Mouse (Mus musculus): Measurements from ENCODE around the gene Elmsan1.

GRCm38 (mm10) chr12:84158156-84158555, 60.5 kb downstream of the Elmsan1 start:
- TF ChIP-seq CTCF (conservative IDR thresholded peaks at IDR 0.05 in 1 of 2, IDR thresholded peaks at IDR 0.05 in 1 of 2; ENCODE audit: low read depth in 2 of 2, low read length in 2 of 2) (no peak), HCFC1 (IDR thresholded peaks at IDR 0.05; ENCODE audit: low read depth, low read length) (no peak), EP300 (IDR thresholded peaks at IDR 0.05; ENCODE audit: low read length) (no peak), MXI1 (IDR thresholded peaks at IDR 0.05; ENCODE audit: low read depth, low read length) (no peak), RAD21 (IDR thresholded peaks at IDR 0.05; ENCODE audit: low read depth, low read length) (no peak), POLR2A (IDR thresholded peaks at IDR 0.05; ENCODE audit: low read depth, low read length) (no peak), SMC3 (IDR thresholded peaks at IDR 0.05; ENCODE audit: low read depth, low read length) (no peak), ELF1 (IDR thresholded peaks at IDR 0.05; ENCODE audit: low read depth, low read length) (no peak), USF1 (IDR thresholded peaks at IDR 0.05; ENCODE audit: low read depth, low read length) (no peak)
